8 mouse cellular contexts compared by ENCODE assay signal in genomic region chr4:149453656-149454055, GRCm38 (mm10). TPM values are rescaled to one million over a fixed set of nuclear protein-coding genes. Genes with fewer than 3 reads are reported as not detected.
A peak's percentile ranks its signal among the peaks of the same experiment; 100 is the strongest.
DNase-seq lines count a peak whose midpoint lies in the region; ATAC-seq and TF ChIP-seq lines count a peak whose summit lies in the region.
"Had no signal": no experiment of that assay in that cellular context is flagged by ENCODE, and none has a peak within 500 bp of the region (broad histone marks: within the 10 kb centered on the region; RNA-seq: fewer than 3 reads in every experiment).

No protein-coding gene starts in this region.

- H3K4me2 ChIP-seq in hindbrain, postnatal 0 days (ENCODE audit: low read depth, low read length) = no peak overlapping the region
- no peak overlapping the region for H3K4me2 ChIP-seq in hindbrain, embryonic 16.5 days (ENCODE audit: low read length)
- H3K4me2 ChIP-seq in lung, postnatal 0 days (replicated peaks; ENCODE audit: low read depth, low read length) = no peak overlapping the region

- H3K27me3 ChIP-seq in hindbrain, postnatal 0 days (ENCODE audit: insufficient read depth, low read length) = no peaks in the 10 kb centered on the region
- H3K27me3 ChIP-seq in hindbrain, embryonic 16.5 days (replicated peaks; ENCODE audit: control insufficient read depth, insufficient read depth, low read length) = no peaks in the 10 kb centered on the region
- no peaks in the 10 kb centered on the region for H3K27me3 ChIP-seq in lung, postnatal 0 days (replicated peaks; ENCODE audit: insufficient read depth, low read length)

- no peak overlapping the region for H3K4me3 ChIP-seq in hindbrain, postnatal 0 days (ENCODE audit: low read length)
- H3K4me3 ChIP-seq in hindbrain, embryonic 16.5 days (ENCODE audit: low read length) = no peak overlapping the region
- H3K4me3 ChIP-seq in brown adipose tissue, adult 24 weeks (ENCODE audit: insufficient read depth, low read depth, low read length) = peak overlapping the region; percentile 49
- no peak overlapping the region for H3K4me3 ChIP-seq in lung, postnatal 0 days (ENCODE audit: low read depth, low read length)

- H3K36me3 ChIP-seq in hindbrain, postnatal 0 days (ENCODE audit: insufficient read depth, low read length) = no peaks in the 10 kb centered on the region
- H3K36me3 ChIP-seq in hindbrain, embryonic 16.5 days (ENCODE audit: control insufficient read depth, insufficient read depth, low read length) = no peaks in the 10 kb centered on the region
- no peaks in the 10 kb centered on the region for H3K36me3 ChIP-seq in lung, postnatal 0 days (ENCODE audit: insufficient read depth, low read length)

- TF ChIP-seq CTCF in hindbrain, postnatal 0 days (IDR thresholded peaks at IDR 0.05; ENCODE audit: low read depth) = peak; percentile 56
- TF ChIP-seq CTCF in lung, postnatal 0 days (IDR thresholded peaks at IDR 0.05) = peak; percentile 68

- H3K9me3 ChIP-seq in hindbrain, postnatal 0 days (ENCODE audit: low read length) = no peaks in the 10 kb centered on the region
- H3K9me3 ChIP-seq in hindbrain, embryonic 16.5 days (ENCODE audit: control insufficient read depth, low read length) = no peaks in the 10 kb centered on the region
- H3K9me3 ChIP-seq in lung, postnatal 0 days (ENCODE audit: low read length) = no peaks in the 10 kb centered on the region

- no peak for ATAC-seq in hindbrain, postnatal 0 days
- no peak for ATAC-seq in hindbrain, embryonic 16.5 days
- ATAC-seq in lung, postnatal 0 days = no peak
- no peak for ATAC-seq in activated CD4-positive, CD25-positive, alpha-beta regulatory T cell, adult 4 months

- WGBS in hindbrain, postnatal 0 days = 85% methylated on average over 4 of the region's 4 CpGs
- WGBS in hindbrain, embryonic 16.5 days = 90% methylated on average over 4 of the region's 4 CpGs
- WGBS in lung, postnatal 0 days = 76% methylated on average over 4 of the region's 4 CpGs

- H3K27ac ChIP-seq in hindbrain, postnatal 0 days = no peak overlapping the region
- no peak overlapping the region for H3K27ac ChIP-seq in hindbrain, embryonic 16.5 days (ENCODE audit: low read depth, low read length)
- no peak overlapping the region for H3K27ac ChIP-seq in brown adipose tissue, adult 24 weeks (replicated peaks; ENCODE audit: low read depth, low read length)
- no peak overlapping the region for H3K27ac ChIP-seq in lung, postnatal 0 days (ENCODE audit: low read length)

- no peaks in the 10 kb centered on the region for H3K4me1 ChIP-seq in hindbrain, postnatal 0 days (ENCODE audit: insufficient read depth, low read length)
- H3K4me1 ChIP-seq in hindbrain, embryonic 16.5 days (ENCODE audit: control insufficient read depth, insufficient read depth, low read depth, low read length) = no peaks in the 10 kb centered on the region
- H3K4me1 ChIP-seq in brown adipose tissue, adult 24 weeks (ENCODE audit: control insufficient read depth, insufficient read depth, insufficient read length, low read length) = peaks cover 19% of the 10 kb centered on the region
- no peaks in the 10 kb centered on the region for H3K4me1 ChIP-seq in lung, postnatal 0 days (ENCODE audit: insufficient read depth, low read depth, low read length)

- no peak overlapping the region for H3K9ac ChIP-seq in hindbrain, postnatal 0 days (replicated peaks; ENCODE audit: low read length)
- no peak overlapping the region for H3K9ac ChIP-seq in hindbrain, embryonic 16.5 days (ENCODE audit: low read depth, low read length)
- no peak overlapping the region for H3K9ac ChIP-seq in lung, postnatal 0 days (replicated peaks; ENCODE audit: low read depth)

- DNase-seq in hindbrain, postnatal 0 days (ENCODE audit: low spot score) = peak; percentile 32
- peak; percentile 31 to 42 for DNase-seq in urinary bladder, postnatal 36 days (ENCODE audit: low spot score in 2 of 2)
- DNase-seq in urinary bladder, adult 18-20 months (ENCODE audit: low spot score in 2 of 2) = no peak
- DNase-seq in lung, postnatal 0 days (ENCODE audit: low spot score) = peak; percentile 28

- no peak for TF ChIP-seq EP300 in lung, postnatal 0 days (IDR thresholded peaks at IDR 0.05)

RNA-seq across cellular contexts. Expression of gene Rbp7, which starts 1.1 kb away (rescaled TPM):
- not detected in 2 replicates for total RNA-seq in hindbrain, postnatal 0 days (2014; rRNA removed)
- polyA plus RNA-seq in hindbrain, postnatal 0 days (2015; fragmentation: Nextera tagmentation; extraction: Ambion mirVana) = 0.34 TPM in 1 of 2 replicates, not detected in the other
- not detected in 2 replicates for polyA plus RNA-seq in hindbrain, embryonic 16.5 days (2015; fragmentation: Nextera tagmentation; extraction: Ambion mirVana)
- polyA plus RNA-seq in brown adipose tissue, adult 24 weeks (2012; ENCODE audit: insufficient read depth, insufficient read length, missing spikeins) = 19.5 and 31.5 TPM in 2 replicates
- polyA plus RNA-seq in lung, postnatal 0 days (2015; fragmentation: Nextera tagmentation; extraction: Ambion mirVana) = 1.4 and 1.8 TPM in 2 replicates
- polyA plus RNA-seq in activated CD4-positive, CD25-positive, alpha-beta regulatory T cell, adult 4 months (2017; shearing (Covaris generic)) = not detected

RNA-seq across cellular contexts. Expression of gene Tmem274, which starts 23.5 kb away (rescaled TPM):
- total RNA-seq in hindbrain, postnatal 0 days (2014; rRNA removed) = not detected in 2 replicates
- not detected in 2 replicates for polyA plus RNA-seq in hindbrain, postnatal 0 days (2015; fragmentation: Nextera tagmentation; extraction: Ambion mirVana)
- 0.45 TPM in 1 of 2 replicates, not detected in the other for polyA plus RNA-seq in hindbrain, embryonic 16.5 days (2015; fragmentation: Nextera tagmentation; extraction: Ambion mirVana)
- not detected in 2 replicates for polyA plus RNA-seq in brown adipose tissue, adult 24 weeks (2012; ENCODE audit: insufficient read depth, insufficient read length, missing spikeins)
- polyA plus RNA-seq in lung, postnatal 0 days (2015; fragmentation: Nextera tagmentation; extraction: Ambion mirVana) = not detected in 2 replicates
- under 1 TPM in 1 of 2 experiments, not detected in 1; 0.74 TPM for polyA plus RNA-seq in activated CD4-positive, CD25-positive, alpha-beta regulatory T cell, adult 4 months (2017; shearing (Covaris generic))
- polyA plus RNA-seq: gonadal fat pad, adult 2 months had no signal

RNA-seq across cellular contexts. Expression of gene Ube4b, which starts 27.1 kb away (rescaled TPM):
- total RNA-seq in hindbrain, postnatal 0 days (2014; rRNA removed) = 81.6 and 117 TPM in 2 replicates
- polyA plus RNA-seq in hindbrain, postnatal 0 days (2015; fragmentation: Nextera tagmentation; extraction: Ambion mirVana) = 44.3 and 48.1 TPM in 2 replicates
- polyA plus RNA-seq in hindbrain, embryonic 16.5 days (2015; fragmentation: Nextera tagmentation; extraction: Ambion mirVana) = 47.4 and 58.6 TPM in 2 replicates
- polyA plus RNA-seq in brown adipose tissue, adult 24 weeks (2012; ENCODE audit: insufficient read depth, insufficient read length, missing spikeins) = 28.4 and 29.3 TPM in 2 replicates
- 14.2 and 15.1 TPM in 2 replicates for polyA plus RNA-seq in lung, postnatal 0 days (2015; fragmentation: Nextera tagmentation; extraction: Ambion mirVana)
- 10 to 100 TPM; 15.4 to 21.1 TPM for polyA plus RNA-seq in activated CD4-positive, CD25-positive, alpha-beta regulatory T cell, adult 4 months (2017; shearing (Covaris generic))

RNA-seq across cellular contexts. Expression of gene Nmnat1, which starts 31.3 kb away (rescaled TPM):
- 8.4 and 9.9 TPM in 2 replicates for total RNA-seq in hindbrain, postnatal 0 days (2014; rRNA removed)
- polyA plus RNA-seq in hindbrain, postnatal 0 days (2015; fragmentation: Nextera tagmentation; extraction: Ambion mirVana) = 7.1 and 7.8 TPM in 2 replicates
- 7.7 and 9.1 TPM in 2 replicates for polyA plus RNA-seq in hindbrain, embryonic 16.5 days (2015; fragmentation: Nextera tagmentation; extraction: Ambion mirVana)
- polyA plus RNA-seq in brown adipose tissue, adult 24 weeks (2012; ENCODE audit: insufficient read depth, insufficient read length, missing spikeins) = 17.7 and 20.2 TPM in 2 replicates
- polyA plus RNA-seq in lung, postnatal 0 days (2015; fragmentation: Nextera tagmentation; extraction: Ambion mirVana) = 6.3 TPM in 2 replicates
- polyA plus RNA-seq in activated CD4-positive, CD25-positive, alpha-beta regulatory T cell, adult 4 months (2017; shearing (Covaris generic)) = 1 to 10 TPM; 8.1 to 8.6 TPM

RNA-seq across cellular contexts. Expression of gene Lzic, which starts 31.4 kb away (rescaled TPM):
- total RNA-seq in hindbrain, postnatal 0 days (2014; rRNA removed) = 32.2 and 33.5 TPM in 2 replicates
- 33.5 and 34.8 TPM in 2 replicates for polyA plus RNA-seq in hindbrain, postnatal 0 days (2015; fragmentation: Nextera tagmentation; extraction: Ambion mirVana)
- polyA plus RNA-seq in hindbrain, embryonic 16.5 days (2015; fragmentation: Nextera tagmentation; extraction: Ambion mirVana) = 42.2 TPM in 2 replicates
- 40.2 and 40.9 TPM in 2 replicates for polyA plus RNA-seq in brown adipose tissue, adult 24 weeks (2012; ENCODE audit: insufficient read depth, insufficient read length, missing spikeins)
- polyA plus RNA-seq in lung, postnatal 0 days (2015; fragmentation: Nextera tagmentation; extraction: Ambion mirVana) = 19.8 and 23.0 TPM in 2 replicates
- polyA plus RNA-seq in activated CD4-positive, CD25-positive, alpha-beta regulatory T cell, adult 4 months (2017; shearing (Covaris generic)) = 10 to 100 TPM; 26.0 to 30.0 TPM

Comparison
In these comparisons a context has a peak if more than half of its experiments do, and no peak if none do; other contexts are left out.
1. DNase-seq: peak in hindbrain, postnatal 0 days (single experiment), urinary bladder, postnatal 36 days (2 of 2) and lung, postnatal 0 days (single experiment); none in urinary bladder, adult 18-20 months (0 of 2).